Mouse (Mus musculus) ovary, postnatal 10 days (tissue): Measurements from ENCODE around the gene Hecw2.

Source experiments
- DNase-seq: peaks from one replicate; pipeline ENCODE4 v3.0.0; 2022; ENCODE audit warnings: low spot score

Hecw2 gene

DNA sequence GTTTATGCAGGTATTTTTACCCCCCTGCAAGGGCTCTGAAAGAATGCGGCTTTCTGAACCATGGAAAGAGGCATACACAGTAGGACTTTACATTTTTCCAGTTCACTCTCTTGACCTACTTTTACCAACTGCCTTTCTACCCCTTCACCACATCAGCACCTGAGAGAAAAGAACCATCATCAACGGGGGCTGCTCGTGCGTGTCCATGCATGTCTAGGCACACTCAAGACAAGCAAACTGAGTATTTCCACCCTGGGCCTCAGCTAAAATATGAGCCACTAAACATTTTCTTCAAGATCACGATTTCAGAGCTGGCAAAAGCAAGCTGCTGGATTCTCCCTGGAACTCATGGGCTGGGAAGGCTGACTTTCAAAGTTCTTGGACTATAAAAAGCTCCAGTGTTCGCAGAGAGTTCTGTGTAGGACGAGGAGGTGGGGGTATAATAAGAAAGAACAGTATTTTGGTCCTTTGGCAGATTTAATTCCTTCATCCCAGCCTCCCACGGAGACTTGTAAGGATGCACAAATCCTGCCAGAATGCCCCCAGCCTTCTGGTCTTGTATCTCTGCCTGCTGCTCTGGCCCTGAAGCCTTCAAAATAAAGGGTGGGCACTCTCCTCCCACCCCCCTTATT lies 76.5 kb downstream of the Hecw2 start:
- no peak for DNase-seq

DNA sequence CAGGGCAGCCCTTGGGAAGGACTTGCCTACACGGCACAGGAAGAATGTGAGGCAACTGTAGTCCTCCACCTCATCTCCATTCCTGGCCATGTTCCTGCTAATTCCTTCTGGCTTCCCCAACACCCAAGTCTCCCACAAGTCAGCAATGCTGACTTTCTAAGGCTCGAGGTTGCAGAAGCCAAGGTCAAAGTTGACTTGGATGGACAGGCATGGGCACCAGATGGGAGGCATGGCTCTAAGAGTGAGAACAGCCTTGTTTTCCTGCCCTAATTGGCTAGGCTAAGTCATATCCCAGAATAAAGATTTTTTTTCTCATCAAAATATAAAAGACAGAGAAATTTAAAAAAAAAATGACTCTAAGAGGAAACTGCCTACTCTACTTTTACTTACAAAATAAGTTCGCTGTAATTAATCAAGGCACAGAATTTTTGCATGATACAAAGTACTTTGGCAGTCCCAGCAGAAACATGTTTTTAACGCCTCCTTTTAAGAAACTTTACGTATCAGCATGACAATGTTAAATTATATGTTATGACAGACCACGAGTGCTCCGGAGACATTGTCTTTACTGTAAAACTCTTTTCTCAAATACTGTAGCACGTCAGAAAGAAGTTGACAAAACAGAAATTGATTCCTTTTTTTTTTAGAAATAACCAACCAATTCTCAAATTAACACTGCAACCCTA lies 83.9 kb downstream of the Hecw2 start:
- no peak for DNase-seq

DNA sequence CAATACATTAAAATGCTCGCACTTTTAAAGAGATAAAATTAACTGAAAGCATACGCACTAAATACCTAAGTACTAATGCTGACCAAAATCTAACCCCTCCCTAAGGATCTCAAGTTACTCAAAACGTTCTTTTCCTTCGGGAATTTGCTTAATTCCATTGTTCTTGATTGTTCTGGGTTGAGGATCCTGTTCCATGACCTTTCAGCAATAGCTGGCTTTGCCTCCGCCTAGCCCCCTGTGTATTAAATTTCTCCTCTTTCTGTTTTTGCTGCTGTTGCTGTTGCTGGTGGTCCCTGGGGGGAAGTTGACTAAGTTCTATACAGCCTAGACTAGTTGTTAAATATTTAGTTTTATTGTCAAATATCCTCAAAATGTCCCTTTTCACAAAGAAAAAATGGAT lies 85.7 kb downstream of the Hecw2 start:
- DNase-seq = no peak

DNA sequence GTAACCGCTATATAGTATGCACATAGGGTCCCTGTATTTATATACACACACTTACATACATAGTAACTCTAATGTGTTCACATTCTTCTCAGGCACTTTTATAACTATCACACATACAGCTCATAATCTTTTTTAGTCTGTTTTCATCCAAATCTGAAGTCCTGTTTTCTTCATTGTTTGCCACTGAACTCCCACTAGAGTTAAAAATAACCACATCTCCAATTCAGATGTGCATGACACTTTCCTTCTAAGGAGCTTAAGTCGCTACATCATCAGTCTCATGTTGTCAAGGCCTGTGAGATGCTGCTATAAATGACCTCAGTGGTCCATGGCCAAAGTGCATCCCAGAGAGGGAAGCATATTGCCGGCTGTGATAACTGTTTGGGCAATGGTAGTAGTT lies 88.2 kb downstream of the Hecw2 start:
- no peak for DNase-seq

DNA sequence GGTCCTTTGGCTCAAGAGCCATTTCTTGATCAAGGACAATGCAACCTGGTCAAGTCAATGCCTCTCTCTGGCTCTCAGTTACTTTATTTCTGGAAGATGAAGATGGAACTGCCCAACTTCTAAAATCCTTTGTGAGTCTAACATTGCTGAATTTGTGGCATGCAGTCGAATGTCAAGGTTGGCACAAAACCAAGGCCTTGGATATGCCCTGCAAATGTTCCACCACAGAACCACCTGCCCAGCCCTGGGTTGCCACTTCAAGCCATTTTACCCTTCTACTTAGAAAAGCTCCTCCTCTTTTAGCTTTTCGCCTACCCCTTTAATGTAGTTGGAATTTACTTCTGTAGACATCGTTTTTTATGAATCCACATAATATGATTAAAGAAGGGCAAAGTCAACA lies 115.3 kb downstream of the Hecw2 start:
- no peak for DNase-seq

DNA sequence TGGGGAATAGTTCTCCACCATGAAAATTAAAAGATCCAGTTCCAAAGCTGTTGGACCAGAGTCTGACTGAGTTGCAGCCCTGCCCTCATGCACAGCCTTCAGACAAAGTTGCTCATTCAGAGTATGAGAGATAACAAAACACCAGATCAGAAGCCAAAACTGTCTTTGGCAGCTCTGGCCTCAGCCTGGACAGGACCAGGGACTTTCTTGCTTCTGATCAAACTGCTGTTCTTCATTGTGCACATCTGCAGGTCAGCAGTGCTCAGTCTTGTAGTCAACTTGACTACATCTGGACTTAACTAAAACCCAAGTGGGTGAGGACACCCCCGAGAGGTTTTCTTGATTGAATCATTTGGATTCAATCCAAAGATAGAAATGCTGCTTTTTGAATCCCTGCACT lies 120.5 kb downstream of the Hecw2 start:
- no peak for DNase-seq

DNA sequence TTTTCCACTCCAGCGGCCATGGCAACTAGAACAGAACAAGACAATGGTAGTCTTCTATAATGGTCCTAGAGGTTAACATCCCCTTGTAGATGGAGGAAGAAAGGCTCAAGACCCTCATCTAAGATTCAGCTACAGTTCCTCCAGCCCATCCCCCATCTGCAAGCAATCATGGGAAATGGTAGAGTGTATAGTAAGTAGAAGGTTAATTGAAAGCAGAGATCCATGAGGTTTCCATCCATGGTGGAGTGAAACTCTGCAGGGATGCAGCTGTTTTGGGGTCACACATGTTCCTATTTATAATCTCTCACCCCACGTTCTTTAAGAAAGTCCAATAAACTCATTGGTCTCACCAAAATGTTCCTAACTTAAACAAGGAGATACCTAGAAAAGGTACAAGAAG lies 124.8 kb downstream of the Hecw2 start:
- no peak for DNase-seq

DNA sequence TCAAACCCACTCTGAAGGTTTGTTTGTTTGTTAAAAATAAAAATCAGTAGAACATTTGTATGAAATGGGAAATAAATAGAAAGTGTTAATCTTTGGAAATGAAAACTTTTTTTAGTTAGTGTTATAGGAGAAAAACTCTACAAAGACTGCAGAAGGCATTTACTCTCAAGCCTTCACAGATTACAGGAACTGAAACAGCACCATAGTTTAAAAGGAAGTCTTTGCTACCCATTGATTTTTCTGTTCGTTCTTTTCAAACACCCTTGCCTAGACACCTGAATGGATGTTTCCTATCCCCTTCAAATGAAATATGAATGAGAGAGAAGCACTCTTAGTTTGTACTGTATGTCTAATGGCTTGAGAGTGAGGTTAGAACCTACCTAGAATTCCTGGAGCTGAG lies 126.7 kb downstream of the Hecw2 start:
- DNase-seq = no peak

DNA sequence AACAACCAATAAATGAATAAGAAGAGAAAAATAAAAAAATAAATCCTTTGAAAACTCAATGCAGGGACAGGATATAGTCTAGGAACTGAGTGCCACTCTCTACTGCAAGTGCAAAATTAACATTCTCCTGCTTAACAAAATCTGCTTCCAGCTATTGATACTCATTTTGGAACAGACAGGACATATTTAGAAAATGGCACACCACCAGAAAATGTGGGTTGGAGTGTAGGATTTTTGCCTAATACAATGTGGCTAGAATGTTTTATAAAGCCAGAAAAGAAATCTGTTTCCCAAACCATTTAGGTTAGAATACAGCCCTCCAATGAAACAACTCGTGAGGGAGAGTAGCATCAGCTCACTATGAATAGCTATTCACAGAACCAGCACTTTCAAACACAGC lies 129.5 kb downstream of the Hecw2 start:
- no peak for DNase-seq

DNA sequence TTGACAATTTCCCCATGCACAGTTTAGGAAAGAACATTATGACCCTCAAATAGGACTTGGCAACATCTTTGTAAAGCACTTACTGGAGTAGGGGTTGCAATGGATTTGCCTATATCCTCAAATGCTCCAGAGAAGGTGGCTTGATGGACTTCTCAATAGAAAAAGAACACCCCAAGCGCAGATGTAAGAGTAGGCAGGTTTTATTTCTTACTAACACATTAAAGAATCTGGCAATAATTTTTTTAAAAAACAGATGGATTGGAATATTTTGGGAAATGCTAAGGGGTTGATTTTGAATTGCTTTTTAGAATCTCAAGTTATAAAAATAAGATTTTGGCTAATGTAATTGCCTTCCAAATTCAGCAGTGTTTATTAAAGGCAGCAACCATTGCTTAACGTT lies 133.9 kb downstream of the Hecw2 start:
- no peak for DNase-seq

DNA sequence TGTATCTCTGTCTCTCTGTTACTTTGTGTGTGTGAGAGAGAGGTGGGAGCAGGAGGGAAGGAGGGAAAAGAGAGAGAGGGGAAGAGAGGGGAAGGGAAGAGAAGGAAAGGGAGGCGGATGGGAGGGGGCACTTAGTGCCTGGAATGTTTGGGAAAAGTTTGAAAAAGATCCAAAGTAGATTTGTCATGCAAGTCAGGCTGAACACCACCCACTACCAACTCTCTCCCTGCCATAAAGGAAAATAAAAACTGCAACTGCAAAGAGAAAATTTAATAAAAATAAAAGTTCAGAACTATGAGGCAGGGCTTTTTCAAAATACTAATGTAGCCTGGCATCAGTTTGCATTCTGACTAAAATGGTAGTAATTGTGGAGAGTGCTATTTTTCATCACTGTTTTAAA lies 135.2 kb downstream of the Hecw2 start:
- DNase-seq = no peak

DNA sequence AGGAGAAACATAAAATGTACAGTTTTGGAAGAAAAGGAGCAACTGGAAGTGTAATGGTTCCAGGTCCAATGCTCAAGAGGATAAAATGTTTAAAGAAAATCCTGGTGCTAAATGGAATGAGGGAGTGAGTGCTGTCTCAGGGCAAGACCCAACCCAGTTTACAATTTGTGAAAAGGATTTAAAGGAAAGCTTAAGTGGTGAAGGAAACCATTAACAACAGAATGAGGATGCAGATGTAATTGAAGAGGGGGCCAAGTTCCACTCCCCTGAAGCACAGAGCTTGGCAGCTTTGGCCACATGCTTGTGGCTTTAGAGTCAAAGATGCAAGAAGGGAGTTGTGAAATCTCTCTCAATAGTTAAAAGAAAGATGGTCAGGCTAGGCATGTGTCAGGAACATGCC lies 142.2 kb downstream of the Hecw2 start:
- DNase-seq = no peak

DNA sequence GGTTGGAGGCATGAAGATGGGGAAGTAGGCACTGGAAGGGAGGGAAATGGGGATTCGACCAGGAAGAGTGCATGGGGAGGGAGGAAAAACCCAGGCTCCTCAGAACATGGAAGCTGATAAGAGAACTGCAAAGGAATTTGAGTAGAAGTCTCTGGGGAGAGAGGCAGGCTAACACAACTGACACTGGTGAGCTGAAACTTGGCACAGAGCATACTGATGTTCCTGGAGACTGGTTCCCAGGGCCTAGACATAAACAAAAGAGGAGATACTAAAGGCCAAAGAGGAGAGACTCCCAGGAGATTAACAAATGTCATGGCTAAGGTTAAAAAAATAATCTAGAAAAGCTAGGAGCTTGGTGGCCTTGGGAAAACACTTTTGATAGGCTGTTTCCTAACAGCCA lies 148.0 kb downstream of the Hecw2 start:
- DNase-seq = no peak

DNA sequence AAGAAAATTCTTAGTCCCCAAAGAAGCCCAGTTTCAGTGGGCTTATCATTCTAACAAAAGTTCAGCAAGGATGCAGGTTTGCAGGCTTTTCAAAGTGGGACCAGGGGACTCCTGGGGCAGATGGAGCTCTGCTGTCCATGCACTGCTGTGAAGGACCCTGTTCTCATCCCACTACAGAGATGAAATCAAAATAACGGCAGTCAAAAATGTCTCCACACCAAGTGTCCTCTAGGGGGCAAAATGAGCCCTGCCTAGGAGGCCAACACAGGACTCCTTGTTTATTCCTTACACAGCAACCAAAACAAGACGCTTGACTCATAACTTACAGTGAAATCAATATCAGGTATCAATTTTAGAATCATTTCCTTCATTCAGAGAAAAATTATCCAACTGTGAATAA lies 155.9 kb downstream of the Hecw2 start:
- DNase-seq = no peak

DNA sequence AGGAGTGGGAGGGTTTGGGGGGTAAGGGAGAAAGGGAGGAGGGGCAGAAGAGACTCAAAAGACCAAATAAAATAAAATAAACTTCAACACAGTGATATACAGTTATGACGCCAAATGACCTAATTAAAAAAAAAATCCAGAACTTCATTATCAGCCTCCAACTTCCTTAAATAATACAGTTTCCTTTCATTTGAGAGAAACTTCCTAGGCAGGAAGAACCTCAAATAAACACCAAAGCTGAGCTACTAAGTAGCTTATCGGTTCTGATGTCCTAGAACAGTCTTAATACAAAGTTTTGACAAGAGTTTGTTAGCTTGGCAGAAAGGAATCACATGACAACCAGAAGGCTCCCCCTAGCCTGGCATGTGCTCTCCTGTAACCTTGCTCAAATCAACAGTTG lies 177.3 kb downstream of the Hecw2 start:
- DNase-seq = no peak

DNA sequence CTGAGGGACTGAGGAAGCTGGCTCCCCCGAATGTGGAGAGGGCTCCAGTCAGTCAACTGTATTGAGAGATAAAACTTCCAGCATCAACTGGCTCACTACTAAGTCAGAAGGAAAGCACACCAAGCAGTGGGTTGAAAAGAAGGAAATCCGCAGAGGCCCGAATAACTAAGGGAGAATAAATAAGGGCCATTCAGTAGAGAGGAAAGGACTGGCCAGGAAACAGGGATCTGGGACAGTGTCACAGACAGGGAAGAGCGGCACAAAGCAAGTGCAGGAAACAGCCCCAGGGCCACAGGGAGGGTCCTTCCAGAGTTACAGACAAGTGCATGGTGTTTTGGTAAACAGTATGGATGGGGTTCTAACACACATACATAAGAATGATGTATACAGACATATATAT lies 179.2 kb downstream of the Hecw2 start:
- DNase-seq = no peak

DNA sequence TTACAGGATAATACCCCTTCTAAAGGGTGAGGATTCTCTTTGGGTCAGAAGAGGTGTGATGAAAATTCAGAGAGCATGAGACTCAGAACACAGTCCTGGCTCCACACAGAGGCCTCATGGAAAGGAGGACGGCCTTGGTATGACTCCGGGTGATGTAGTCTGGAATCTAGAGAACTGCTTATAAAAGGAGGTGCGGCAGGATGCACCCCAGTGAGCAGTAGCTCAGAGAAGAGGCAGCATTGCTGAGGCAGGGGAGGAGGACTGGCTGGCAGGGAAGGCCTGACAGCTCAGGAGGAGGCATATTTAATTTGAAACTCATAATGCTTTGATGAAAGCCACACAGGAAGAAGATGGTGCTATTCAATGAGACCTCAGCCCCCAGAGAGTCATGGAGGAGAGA lies 182.6 kb downstream of the Hecw2 start:
- DNase-seq = no peak

DNA sequence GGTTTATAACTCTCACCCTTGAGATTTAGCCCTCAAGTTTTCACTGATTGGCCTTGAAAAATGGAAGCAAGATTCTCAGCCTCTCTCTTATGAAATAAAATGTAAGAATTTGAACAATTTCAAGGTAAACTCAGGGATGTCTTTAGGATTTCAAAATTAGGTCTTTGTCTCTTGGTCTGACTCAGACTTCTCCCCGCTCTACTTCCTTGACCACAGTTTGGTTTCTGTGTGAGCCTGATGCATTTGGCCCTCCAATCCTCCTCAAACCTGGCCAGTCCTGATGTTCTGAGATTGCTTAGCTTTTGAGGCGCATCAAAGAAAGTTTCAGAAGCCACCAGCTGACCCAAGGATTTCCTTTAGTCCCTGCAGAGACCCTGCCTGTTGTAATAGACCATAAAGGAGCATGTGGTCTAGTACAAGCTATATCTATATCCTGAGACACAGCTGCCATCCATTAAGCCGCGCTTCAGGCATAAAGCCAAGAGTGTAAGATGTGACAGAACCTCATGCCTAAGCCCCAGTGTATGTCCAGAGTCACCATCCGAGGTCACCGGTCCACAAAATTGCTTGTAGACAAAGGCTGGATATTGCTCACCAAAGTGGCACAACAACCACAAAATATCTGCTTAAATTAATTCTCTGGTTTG lies 185.4 kb downstream of the Hecw2 start:
- no peak for DNase-seq

DNA sequence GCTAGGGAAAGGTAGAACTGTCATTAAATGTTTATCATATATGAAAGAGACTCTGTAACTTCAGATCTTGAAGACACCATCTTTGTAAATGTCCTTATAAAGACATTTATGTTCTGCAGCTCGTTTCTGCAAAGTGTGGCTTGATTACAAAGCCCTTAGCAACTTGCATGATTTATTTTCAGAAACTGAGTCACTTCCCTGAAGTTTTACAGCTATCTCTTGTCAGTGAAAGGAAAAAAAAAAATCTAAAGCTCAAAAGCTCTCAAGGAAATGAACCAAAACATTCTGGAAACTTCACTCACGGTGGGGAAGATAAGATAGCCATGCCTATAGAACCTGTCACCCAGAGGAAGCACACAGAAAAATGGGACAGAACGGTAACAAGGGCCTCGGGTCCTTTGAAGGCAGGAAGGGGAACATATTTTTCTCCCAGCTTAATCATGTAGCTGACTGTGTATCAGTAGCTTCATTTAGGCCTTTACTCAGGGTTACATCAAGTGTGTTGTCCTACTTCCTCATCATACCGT lies 189.0 kb downstream of the Hecw2 start:
- DNase-seq = no peak

DNA sequence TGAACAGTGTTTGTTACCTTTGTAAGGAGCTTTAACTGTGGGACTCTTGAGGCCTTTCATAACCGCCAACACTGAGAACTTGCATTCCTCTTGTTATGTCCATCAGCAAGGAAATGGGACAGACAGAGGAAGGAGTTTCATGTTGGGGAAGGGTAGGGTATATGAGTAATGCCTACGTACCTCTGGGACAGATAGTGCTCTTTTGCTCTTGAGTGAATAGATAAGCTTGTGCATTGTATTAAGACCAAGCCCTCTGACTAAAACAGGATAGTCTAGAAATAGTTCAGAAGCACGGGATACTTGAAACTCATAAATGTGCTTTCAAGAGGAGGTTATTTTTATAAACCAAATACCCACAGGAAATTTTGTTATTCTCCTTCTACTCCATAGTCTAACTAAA lies 191.7 kb downstream of the Hecw2 start:
- no peak for DNase-seq

DNA sequence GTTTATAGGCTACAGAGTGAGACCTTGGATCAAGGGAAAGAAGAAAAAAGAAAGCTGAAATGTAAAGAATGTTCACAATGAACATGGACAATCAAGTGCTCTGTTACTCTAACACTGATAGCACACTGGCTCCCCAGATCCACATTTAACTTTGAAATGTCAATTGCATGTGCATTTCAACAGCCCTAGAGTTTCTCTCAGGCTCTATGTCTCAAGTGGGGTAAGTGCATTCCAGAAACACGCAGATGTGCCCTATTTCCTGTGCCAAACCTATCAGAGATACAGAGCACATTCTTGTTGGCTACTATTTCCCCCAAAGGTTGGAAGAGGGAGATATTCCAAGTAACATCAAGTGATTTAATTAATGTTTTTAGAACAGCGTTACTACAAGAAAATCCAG lies 192.9 kb downstream of the Hecw2 start:
- no peak for DNase-seq

DNA sequence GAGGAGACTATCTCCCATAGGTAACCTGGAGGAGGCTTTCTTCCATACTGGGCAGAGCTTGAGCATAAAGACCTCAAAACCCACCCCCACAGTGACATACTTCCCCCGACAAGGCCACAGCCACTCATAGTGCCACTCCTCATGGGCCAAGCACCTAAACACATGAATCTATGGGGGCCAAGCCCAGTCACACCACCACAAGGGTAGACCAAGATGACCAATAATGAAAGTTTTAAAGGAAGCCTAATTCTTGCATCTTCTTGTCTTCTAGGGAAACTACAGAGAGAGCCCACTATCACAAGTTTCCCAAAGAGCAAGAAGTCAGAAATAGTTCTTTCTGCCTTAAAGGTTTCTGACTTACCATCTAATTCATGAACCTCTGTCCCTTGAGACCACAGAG lies 197.7 kb downstream of the Hecw2 start:
- no peak for DNase-seq

DNA sequence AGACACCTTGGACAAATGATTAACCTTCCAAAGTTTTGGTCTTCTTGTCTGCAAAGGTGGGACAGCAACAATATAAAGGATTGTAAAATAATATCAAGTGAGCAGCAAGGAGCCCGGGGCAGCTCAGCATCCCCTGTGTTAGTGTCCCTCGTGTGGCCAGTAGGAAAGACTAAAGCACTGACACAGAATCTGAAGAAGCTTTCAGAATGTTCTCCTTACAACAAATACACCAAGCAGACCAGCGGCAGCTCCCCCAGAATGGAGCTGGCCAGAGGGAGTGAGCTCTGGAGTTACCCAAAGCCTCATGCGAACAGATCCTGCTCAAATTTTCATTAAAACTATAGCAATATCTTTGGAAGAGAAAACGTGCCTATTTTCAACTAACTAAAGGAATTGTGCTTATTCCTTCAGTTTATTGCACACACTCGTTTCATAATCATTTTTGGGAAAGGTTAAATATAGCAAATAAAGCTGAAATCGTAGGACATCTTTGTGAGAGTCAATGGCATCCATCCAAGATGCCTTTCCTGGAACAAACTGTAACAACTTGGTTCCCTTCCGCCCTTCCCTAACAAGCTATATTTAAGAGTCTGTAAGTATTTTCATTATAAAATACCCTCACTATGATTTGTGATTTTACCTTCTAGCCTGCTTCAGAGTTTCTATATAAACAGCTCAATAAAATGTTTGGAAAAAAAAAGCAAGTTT lies 208.6 kb downstream of the Hecw2 start:
- no peak for DNase-seq
